Mouse (Mus musculus) retina, postnatal 1 day (tissue): ENCODE results near the gene Gpr119.

ENCODE experiments used
- DNase-seq: peaks from one replicate; pipeline ENCODE4 v3.0.0-alpha.2; 2012

Gpr119 gene

DNA sequence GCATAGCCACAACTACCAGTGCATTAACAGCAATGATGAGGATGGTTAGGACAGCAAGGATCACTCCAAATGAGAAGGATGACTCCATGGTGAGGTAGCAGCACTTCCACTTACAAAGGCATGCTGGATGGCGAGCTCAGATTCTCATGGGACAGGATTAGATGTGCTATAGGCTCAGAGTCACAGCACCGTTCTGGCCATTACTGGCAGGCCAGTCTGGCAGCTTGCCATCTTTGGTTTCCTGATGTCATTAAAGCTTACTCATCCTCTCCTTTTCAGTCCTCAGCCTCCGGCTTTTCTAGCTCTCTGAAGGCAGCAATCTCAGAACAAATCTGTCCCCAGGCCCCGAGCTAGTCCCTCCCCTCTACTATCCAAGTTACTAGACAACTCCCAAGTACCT, at the start of gene Gpr119:
Gpr119 (minus strand) TSS at position 308 of the 400 bp plus-strand sequence.
- DNase-seq, result peak; percentile 15

DNA sequence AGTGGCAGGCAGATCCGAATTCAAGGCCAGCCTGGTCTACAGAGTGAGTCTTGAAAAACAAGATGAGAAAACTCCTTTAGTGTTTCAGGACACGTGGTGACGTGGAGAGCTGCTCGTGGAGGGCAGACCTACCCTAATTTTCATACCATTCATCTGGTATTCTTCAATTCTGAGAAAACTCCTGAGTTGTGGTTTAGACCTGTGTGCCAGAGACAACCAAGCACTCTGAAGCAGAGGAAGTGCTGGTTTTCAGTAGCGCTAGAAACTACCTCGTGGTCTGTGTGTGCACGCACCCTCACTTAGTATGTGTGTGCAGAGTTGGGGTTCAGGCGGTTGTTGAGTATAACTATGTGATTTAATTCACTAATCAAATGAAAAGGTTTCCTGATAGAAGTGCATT, 38.6 kb upstream of the Gpr119 start:
- DNase-seq, result no peak

DNA sequence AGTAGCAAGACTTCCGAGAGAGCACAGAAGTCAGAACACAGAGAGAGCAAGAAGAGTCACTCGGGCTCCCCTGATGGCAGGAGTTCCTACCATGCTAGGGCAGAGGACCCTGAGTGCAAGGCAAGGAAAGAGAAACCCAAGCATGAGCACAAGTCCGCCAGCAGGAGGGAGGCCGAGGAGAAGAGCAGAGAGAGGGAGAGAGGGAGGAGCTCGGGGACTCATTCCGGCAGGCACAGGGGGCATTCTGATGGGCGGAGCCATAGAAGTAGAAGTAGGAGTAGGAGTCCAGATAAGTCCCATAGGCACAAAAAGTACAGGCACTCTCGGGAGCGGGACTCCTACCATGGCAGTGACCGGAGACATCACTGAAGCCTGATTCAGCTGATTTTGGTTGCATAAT, 35.4 kb upstream of the Gpr119 start:
- no peak for DNase-seq

DNA sequence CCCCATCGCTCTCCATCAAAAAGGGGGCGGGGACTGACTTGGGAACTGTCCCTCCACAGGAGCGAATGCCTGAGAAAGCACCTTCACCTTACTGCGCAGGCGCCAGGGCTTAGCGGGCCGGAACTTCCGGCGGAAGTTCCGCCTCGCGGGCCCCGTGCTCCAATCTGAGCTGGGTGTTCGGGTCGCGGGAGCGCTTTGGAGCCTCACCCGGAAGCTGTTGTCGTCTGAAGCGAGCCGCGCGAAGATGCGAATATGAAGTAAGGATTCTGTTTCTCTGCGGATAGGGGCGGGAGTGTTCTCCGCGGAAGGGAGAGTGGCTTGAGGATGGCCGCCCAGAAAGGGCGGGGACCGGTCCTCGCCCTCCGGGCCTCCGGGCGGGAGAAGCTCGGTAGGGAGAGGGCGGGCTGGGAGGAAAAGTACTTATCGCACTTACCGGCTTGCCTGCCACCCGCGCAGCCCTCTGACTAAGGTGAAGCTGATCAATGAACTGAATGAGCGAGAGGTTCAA, 20.6 kb upstream of the Gpr119 start, which contains the start of gene Rbmx2:
Rbmx2 (plus strand) TSS at position 141 of the 508 bp plus-strand sequence.
- peak; percentile 95 for DNase-seq

DNA sequence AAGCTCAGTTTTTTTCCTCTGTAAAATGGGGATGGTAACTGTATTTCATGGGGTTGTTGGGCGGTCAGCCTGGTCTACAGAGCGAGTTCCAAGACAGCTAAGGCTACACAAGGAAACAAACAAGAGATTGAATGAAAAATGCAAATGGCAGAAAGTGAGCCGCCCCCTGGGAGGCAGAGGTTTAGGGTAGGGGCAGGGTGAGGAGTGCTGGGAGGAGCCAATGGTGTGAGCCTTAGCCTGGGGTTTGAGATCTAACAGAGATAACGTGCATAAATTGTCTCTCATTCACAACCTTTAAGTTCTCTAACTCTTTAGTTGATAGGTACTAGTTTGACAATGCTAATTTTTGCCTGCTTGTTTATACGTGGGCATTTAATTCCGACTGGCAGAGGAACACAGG, 20.2 kb upstream of the Gpr119 start:
- no peak for DNase-seq

DNA sequence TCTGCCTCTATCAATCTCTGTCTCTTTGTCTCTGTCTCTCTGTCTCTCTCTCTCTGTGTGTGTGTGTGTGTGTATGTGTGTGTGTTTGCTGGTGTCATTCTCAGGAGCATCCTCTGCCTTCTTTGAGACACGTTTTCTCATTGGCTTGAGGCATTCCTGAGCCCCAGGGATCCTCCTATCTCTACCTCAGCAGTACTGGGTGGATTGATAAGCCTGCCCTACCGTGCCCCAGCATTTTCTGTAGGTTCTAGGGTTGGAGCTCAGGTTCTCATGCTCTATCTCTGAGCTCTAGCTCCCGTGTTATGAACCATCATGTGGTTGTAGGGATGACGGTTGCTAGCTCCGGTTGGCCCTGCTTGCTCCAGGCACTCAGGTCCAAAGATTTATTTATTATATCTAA, 9.6 kb upstream of the Gpr119 start:
- DNase-seq, result no peak

DNA sequence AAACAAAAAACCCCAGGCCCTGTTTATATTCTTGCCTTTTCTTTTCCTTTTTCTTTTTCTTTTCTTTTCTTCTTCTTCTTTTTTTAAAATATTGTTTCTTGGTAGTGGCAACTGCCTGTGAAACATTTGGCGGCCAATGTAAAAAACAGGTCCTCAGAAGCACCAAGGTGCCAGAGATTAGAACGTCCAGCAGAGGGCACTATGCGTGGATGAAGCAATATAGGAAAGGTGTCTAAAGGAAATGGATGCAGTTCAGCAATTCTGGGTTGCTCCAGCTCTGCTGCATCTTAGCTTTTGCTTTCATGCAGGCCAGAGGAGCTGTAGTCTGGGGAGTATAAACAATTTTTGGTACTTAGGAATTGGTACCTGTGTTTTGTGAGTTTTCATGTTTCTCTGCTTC, 9.2 kb upstream of the Gpr119 start:
- peak; percentile 63 for DNase-seq

DNA sequence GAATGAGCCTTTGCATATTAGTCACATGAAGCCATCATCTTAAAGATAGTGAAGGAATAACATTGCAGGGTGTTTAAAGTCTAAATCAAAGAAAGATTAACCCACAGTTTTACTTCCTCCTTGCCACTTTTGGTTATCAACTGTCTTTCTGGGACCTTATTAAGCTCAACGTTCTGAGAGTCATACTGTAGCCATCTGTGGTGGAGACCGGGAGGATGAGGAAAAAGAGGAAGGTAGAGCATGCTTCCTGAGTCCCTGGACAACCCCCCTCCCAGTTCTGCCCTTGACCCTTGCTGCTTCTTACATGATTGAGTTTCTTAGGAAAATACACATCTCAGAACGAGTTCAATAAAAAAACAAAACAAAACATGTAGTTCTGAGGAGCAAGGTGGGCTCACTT, 2.6 kb downstream of the Gpr119 start:
- DNase-seq, result no peak

DNA sequence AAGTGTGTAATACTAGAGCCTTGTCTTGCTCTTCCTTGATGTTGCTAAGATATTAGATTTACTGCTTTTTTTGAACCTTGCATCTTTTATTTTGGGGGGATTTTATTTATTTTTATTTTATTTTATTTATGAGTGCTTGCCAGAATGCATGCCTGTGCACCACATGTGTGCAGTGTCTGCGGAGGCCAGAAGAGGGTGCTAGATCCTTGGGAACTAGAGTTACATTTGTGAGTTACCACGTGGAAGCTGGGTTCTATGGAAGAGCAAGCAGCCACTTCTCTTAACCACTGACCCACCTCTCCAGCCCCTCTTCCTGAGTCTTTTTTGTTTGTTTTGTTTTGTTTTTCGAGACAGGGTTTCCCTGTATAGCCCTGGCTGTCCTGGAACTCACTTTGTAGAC, 4.7 kb downstream of the Gpr119 start:
- no peak for DNase-seq

DNA sequence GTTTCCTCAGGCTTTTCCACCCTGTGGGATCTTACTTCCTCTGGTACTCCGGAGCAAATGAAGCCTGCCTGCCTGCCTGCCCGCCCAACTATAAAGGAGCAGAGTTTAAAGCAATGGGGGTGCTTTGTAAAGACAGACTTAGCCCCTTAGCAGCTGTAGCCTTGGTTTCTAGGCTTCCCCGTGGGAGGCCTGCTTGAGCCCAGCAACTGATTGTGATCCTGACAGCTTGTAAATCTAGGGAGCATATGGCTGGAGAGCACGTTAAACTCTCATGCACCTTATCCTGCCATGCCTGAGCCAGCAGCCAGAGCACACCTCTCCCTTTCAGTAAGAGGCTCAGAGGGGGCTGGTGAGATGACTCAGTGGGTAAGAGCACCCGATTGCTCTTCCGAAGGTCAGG, 7.5 kb downstream of the Gpr119 start:
- peak; percentile 62 for DNase-seq

DNA sequence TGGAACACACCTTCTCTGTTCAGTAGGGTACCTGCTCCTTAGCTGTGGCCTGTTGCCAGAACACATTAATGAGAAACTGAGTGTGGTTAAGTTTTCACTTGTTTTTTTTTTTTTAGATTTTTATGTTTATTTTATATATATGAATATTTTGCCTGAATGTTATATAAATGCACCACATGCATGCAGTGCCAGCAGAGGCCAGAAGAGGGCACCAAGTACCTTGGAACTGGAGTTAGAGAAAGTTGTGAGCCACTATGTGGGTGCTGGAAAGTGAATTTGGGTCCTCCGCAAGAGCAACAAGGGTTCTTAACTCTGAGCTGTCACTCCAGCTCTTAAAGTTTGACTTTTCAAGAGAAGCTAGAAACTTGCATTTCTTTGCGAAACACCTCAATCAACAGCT, 30.2 kb downstream of the Gpr119 start:
- DNase-seq, result peak; percentile 8

DNA sequence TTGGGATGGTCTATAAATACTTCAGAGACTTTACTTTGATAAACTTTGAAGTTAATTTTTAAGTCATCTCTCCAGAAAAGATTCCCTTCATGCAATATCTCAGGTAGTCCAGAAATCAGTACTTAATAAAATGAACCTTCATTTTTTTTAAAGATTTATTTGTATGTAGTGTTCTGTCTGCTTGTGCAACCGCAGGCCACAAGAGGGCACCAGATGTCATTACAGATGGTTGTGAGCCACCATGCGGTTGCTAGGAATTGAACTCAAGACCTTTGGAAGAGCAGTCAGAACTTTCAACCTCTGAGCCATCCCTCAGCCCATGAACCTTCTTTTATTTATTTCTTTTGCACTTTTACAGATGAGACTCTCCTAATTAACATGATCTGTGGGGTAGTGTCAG, 37.2 kb downstream of the Gpr119 start:
- DNase-seq, result peak; percentile 0

DNA sequence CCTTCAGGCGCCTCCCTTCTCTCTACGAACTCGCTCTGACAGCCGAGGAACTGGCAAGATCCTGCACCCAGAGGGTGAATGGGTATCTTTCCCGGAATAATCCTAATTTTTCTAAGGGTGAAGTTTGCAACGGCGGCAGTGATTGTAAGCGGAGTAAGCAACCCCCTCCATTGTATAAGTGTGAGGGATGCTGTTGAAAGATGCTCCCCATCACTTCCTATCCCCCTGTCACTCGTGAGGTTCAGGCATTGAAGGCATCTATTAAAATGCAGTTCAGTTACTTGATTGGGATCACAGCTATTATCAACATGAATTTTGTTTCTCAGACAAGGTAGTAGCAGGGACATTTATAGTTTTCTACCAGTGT, 50.2 kb downstream of the Gpr119 start:
- no peak for DNase-seq

DNA sequence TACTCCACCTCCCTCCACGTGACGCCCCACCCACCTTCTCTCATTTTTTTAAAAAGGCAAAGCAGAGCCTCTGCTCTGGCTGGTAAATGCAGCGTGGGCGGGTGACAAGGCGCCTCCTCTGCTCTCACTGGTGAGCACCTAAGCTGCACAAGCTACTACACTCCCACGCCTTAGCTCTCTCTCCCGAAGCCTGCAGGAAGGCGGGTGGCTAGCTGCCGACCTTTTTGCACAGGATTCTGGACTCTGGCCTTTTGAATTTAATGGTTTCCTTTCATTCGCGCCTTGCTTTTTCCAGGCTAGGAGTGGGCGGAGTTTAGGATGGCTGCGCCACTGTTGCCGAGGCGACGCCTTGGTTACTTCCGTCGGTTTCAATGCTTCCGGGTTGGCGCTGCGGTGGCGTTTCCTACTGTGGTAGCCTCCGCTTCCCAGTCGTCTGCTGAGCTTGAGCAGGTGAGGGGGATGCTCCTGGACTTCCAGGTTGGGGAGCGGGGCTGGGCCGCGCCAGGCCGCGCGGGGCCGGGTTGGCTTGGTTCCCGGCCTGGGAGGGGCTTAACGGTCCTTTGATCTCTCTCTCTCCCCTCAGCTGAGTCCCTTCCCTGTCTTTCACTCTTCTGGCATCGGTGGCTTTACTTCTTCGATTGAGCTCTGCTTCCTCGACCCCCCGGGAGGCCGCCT, 50.8 kb downstream of the Gpr119 start, which contains the start of gene Slc25a14:
Slc25a14 (plus strand) TSS at position 35 of the 675 bp plus-strand sequence.
- DNase-seq, result peak; percentile 90

DNA sequence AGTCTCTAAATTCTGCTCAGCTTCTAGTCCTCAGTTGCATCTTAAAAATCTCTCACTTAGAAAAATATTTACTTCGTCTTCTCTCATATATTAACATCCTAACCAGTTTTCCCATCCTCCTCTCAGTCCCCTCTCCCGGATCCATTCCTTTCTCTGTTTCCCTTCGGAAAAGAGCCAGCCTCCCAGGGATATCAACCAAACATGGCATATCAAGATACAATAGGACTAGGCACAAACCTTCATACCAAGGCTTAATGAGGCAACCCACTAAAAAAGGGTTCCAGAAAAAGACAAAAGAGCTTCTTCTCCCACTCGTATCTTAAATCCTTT, 51.3 kb downstream of the Gpr119 start:
- DNase-seq, result no peak
